Mouse (Mus musculus): ENCODE measurements around the gene Ntrk3. TPM values are rescaled to one million over a fixed set of nuclear protein-coding genes. Genes with fewer than 3 reads are reported as not detected.

Ntrk3 gene
- total RNA-seq, 1 experiment from 2014 or later, result 38.2 TPM

DNA sequence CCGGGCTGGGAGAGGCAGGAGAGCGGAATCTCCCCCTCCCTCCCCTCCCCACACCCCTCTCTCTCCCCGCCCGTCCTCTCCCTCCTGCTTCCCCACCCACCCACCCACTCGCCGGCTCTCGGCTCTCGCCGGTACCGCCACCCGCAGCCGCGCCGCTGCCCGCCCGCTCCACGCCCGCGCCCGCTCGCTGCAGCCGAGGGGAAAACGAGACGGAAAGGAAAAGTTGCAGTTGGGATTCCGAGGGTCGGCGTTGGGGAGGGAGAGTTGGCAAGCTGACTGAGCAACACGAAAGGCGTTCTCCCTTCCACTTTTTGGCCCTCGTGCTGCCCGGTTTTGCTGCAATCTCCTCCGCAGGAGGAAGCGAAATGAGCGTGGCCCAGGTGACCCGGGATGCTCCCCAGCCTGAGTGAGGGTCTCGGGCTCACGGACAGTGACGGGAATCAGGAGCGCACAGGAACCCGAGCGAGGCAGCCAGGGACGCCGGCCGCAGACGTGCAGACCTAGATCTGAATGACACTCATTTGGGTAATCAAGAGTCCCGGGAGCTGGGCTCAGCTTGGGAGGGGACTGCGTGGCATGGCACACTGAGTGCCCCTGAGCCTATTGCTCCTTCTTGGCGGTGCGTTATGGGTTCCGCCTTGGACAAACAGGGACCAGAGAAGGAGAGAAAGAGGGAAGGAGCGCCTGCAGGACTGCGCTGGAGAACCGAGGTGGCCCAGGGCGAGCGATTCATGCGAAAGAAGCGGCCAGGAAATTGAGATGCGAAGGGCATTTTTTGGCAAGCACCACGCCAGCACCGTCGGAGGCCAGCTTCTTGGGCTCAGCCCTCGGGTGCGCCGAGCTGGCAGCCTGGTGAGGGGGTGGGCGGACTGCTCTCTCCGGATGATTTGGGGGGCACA, 159.1 kb downstream of the Ntrk3 start:
- DNase-seq, result peak; percentile 32

- DNase-seq, result peak; percentile 22
These were observed 159.7 kb downstream of the Ntrk3 start for GRCm38 (mm10) chr7:78578111-78578460.

- DNase-seq, result peak; percentile 25
These were observed 160.2 kb downstream of the Ntrk3 start for GRCm38 (mm10) chr7:78577462-78578110.

DNA sequence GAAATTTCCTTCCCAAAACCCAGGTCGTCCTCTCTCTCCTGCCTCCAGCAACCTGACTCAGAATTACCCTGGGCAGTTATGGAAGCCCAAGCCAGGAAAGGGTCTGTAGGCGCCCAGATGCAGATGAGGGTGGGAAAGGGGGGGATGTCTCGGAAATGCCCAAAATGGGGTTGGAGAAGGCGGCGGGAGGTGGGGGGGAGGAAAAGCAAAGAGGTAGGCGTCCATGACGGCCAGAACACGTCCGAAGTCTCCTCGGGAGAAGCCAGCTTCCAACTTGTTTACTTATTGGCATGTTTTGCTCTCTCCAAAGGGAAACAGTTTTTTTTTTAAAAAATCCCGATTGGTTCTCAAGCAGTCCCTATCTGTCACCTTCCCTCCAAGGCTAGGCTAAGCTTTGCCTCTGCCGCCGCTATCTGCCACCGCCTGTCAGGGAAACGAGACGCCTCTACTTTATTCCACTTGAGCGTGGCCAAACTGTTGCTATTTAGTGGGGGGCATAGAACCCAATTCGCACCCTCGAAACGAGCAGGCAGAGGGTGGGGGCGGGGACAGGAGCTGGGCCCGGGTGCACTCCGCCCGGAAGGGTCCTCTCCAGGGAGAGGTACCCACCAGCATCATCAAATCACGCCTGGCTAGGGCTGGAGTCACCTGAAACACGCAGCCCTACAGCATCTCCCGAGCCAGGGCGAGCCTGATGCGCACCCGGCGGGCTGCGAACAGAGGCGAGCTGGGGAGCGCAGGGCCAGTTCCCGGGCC, 160.9 kb downstream of the Ntrk3 start:
- DNase-seq, result peak; percentile 72

DNA sequence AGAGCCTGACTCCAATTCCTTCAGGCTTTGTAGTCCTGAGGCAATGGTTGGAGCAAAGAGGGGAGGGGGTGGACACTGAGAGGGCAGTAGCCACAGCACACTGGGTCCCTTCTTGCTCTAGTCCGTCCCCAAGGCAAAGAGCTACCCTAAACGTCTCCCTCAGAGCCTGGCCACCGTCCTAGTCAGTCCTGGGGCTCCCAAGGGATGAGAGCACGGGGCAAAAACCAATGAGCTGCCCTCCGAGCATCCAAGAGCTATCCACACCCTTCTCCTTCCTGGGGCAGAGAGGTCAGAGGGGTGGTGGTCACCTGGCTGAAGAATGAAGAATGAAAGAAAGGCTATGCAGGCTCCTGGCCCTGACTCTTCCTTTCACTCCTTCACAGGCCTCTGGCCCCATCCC, 161.6 kb downstream of the Ntrk3 start:
- DNase-seq, result no peak

GRCm38 (mm10) chr7:78575556-78575955, 162.3 kb downstream of the Ntrk3 start:
- DNase-seq, result no peak

DNA sequence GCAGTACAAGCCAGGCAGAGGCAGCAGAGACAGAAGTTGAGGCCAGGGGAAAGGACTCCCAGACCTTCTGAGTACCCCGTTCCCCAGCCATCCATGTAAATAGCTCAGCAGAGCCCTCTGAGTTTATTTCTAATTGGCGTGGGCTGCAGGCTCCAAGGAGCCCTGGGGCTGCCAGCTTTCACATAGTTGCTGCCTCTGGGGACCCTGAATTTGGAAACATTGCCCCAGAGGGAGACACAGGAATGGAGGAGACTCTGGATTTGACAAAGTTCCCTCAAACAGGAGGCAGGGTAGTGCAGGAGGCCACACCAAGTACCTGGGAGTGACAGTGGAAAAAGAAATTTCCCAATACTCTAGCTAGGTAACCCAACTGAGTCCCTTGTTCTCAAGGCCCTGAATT, 166.6 kb downstream of the Ntrk3 start:
- peak; percentile 58 for DNase-seq

DNA sequence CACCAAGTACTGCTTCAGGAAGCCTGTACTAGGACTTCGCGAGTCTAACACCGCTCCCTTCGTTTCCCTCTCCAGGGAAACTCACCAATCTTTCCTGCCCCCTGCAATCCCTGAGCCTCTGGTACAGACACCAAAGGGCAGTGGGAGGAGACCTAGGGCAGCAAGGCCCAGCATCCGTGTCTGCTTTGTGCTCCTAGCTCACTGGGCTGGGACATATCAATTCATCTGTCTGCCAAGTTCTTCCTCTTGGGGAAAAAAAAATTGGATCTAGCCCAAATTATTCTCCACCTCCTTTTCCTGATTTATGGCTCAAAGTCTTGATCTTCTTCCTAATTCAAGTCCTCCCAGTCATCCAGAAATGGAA, 168.6 kb downstream of the Ntrk3 start:
- peak; percentile 50 for DNase-seq

GRCm38 (mm10) chr7:78568411-78569254, 169.2 kb downstream of the Ntrk3 start:
- DNase-seq, result peak; percentile 85

- DNase-seq, result peak; percentile 42
These were observed 171.2 kb downstream of the Ntrk3 start for GRCm38 (mm10) chr7:78566617-78567016.

- DNase-seq, result no peak
These were observed 172.4 kb downstream of the Ntrk3 start for GRCm38 (mm10) chr7:78565386-78565785.

DNA sequence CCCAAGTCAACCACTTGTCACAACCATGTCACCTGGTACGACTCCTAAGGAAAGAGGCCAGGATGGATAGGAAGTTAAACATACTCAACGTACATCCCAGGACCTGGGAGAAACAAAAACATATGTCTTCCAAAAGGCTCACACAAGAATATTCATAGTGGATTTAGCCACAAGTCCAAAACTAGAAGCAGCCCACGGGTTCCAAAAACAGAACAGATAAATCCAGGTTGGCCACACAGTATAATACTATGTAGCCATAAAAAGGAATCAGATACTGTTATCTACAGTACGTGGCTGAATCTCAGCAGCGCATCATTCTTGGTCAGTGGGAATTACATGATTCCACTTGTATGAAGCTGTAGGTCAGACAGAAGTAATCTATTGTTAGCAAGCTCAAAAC, 179.3 kb downstream of the Ntrk3 start:
- no peak for DNase-seq

- no peak for DNase-seq
These were observed 182.3 kb downstream of the Ntrk3 start for GRCm38 (mm10) chr7:78555532-78555931.

GRCm38 (mm10) chr7:78549461-78549860, 188.4 kb downstream of the Ntrk3 start:
- no peak for DNase-seq

- peak; percentile 13 for DNase-seq
These were observed 189.1 kb downstream of the Ntrk3 start for GRCm38 (mm10) chr7:78548721-78549120.

- DNase-seq, result no peak
These were observed 191.3 kb downstream of the Ntrk3 start for GRCm38 (mm10) chr7:78546551-78546950.

- no peak for DNase-seq
These were observed 195.3 kb downstream of the Ntrk3 start for GRCm38 (mm10) chr7:78542468-78542867.

DNA sequence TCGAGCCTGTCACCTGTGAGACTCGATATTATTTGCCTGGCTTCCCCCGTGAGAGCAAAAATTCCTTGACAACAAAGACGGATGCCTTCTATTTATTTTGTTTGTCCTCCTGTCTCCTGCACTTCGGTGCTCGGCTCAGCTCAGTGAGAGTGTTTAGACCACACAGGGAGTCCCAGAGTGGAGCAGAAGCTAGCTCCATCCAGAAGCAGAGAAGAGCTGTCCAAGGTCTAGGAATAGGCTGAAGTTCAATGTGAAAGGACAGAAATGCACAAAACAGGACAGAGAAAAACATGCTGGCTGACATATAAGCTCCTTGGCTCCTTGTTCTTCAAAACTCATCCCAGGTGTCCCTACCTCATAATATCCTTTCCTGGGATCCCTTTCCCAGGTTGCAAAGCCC, 207.5 kb downstream of the Ntrk3 start:
- no peak for DNase-seq

DNA sequence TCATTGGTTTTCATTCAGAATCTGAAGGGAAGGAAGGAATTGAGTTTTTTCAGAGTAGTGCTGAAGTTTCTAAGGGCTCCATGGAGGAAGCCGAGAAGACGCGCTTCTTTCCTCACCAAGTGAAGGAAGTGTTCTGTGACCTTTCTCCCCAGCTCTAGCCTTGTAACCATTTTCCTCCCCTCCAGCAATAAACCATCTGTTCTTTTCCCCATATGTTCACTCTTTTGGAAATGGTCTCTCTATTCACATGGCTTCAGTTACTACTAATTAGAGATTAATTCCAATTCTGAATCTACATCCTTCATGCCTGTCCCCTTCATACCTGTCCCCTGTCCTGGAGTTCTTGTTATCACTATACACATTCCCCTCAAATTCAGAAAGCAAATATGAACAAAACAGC, 209.8 kb downstream of the Ntrk3 start:
- no peak for DNase-seq

GRCm38 (mm10) chr7:78527564-78527963, 210.2 kb downstream of the Ntrk3 start:
- DNase-seq, result no peak

DNA sequence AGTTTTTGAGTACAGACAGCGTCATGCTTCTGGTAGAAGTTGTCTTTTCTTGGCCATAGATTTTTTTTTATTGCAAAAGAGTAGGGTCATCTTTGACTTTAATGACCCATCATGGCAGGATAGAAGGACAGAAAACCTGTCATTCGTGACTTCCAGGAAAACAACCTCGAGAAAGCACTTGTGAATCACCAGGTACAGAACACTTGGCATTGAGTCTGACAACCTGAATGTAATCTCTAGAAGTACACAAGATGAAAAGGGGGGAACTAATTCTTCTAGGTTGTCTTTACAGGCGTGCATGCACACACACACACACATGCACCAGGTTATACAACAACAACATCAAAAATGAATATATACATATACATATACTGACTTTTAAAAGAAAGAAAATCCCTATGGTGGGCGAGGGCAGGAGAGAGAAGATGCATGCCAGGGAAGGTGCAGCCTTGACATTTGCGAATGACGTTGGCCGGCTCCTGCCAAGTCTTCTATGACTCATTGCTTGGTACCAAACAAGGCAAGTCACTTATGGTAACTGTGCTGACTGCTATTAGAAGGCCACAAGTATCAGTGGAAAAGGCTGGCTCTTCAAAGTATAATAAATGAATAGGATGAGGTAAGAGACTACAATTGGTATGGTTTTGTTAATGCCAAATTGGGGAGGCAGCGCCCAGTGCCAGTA, 217.4 kb downstream of the Ntrk3 start:
- DNase-seq, result peak; percentile 81
